10 mouse cellular contexts compared by ENCODE assay signal in genomic region chr19:10598188-10598587, GRCm38 (mm10). TPM values are rescaled to one million over a fixed set of nuclear protein-coding genes. Genes with fewer than 3 reads are reported as not detected.
DNase-seq lines count a peak whose midpoint lies in the region; ATAC-seq and TF ChIP-seq lines count a peak whose summit lies in the region.
"Had no signal": no experiment of that assay in that cellular context is flagged by ENCODE, and none has a peak within 500 bp of the region (broad histone marks: within the 10 kb centered on the region; RNA-seq: fewer than 3 reads in every experiment).

No protein-coding gene starts in this region.

- ATAC-seq in kidney, embryonic 16.5 days (ENCODE audit: low FRiP score, low TSS enrichment): no peak
- no peak for ATAC-seq in liver, embryonic 14.5 days (ENCODE audit: insufficient read depth)
- ATAC-seq in midbrain, embryonic 15.5 days (replicated peaks): no peak

- no peak for TF ChIP-seq POLR2A in kidney, adult 2 months (IDR thresholded peaks at IDR 0.05; ENCODE audit: low read depth, low read length)
- TF ChIP-seq POLR2A in CH12.LX (IDR thresholded peaks at IDR 0.05; ENCODE audit: low read depth, low read length): no peak

- H3K79me2 ChIP-seq in CH12.LX (replicated peaks; ENCODE audit: control insufficient read depth, extremely low read depth, insufficient read depth, poor library complexity, severe bottlenecking): no peaks in the 10 kb centered on the region

- no peak overlapping the region for H3K4me2 ChIP-seq in kidney, embryonic 16.5 days (replicated peaks; ENCODE audit: low read depth, low read length)
- H3K4me2 ChIP-seq in CH12.LX (ENCODE audit: insufficient read depth, low read depth, poor library complexity, severe bottlenecking): no peak overlapping the region
- no peak overlapping the region for H3K4me2 ChIP-seq in liver, embryonic 14.5 days (ENCODE audit: low read depth)
- H3K4me2 ChIP-seq in midbrain, embryonic 15.5 days: no peak overlapping the region

- no peak overlapping the region for H3K4me3 ChIP-seq in kidney, adult 2 months (ENCODE audit: insufficient read depth, low read depth, low read length)
- no peak overlapping the region for H3K4me3 ChIP-seq in kidney, embryonic 16.5 days (ENCODE audit: low read length)
- H3K4me3 ChIP-seq in CH12.LX (replicated peaks in 1 of 3; ENCODE audit: low read depth in 2 of 3, low read length in 2 of 3, poor library complexity in 1 of 3): no peak overlapping the region
- H3K4me3 ChIP-seq in liver, embryonic 14.5 days (ENCODE audit: insufficient read depth in 1 of 2, low read depth in 2 of 2, low read length in 2 of 2): no peak overlapping the region
- no peak overlapping the region for H3K4me3 ChIP-seq in midbrain, embryonic 15.5 days

- WGBS in kidney, adult 2 months: 35% methylated on average over 3 of the region's 3 CpGs
- WGBS in kidney, embryonic 16.5 days: 42% methylated on average over 3 of the region's 3 CpGs
- WGBS in liver, embryonic 14.5 days (ENCODE audit: insufficient replicate concordance): 23% methylated on average over 3 of the region's 3 CpGs
- 49% methylated on average over 3 of the region's 3 CpGs for WGBS in midbrain, embryonic 15.5 days

- no peaks in the 10 kb centered on the region for H3K9me3 ChIP-seq in kidney, embryonic 16.5 days (ENCODE audit: low read length)
- H3K9me3 ChIP-seq in CH12.LX (replicated peaks; ENCODE audit: low read length): no peaks in the 10 kb centered on the region
- H3K9me3 ChIP-seq in liver, embryonic 14.5 days (ENCODE audit: control insufficient read depth, low read length): no peaks in the 10 kb centered on the region
- H3K9me3 ChIP-seq in midbrain, embryonic 15.5 days: no peaks in the 10 kb centered on the region

- no peak overlapping the region for H3K27ac ChIP-seq in kidney, adult 2 months (ENCODE audit: insufficient read depth, low read depth, low read length)
- H3K27ac ChIP-seq in kidney, embryonic 16.5 days (ENCODE audit: low read length): no peak overlapping the region
- H3K27ac ChIP-seq in CH12.LX (ENCODE audit: insufficient read depth, low read depth): no peak overlapping the region
- H3K27ac ChIP-seq in liver, embryonic 14.5 days: no peak overlapping the region
- no peak overlapping the region for H3K27ac ChIP-seq in midbrain, embryonic 15.5 days

- peak; percentile 48 for TF ChIP-seq CTCF in kidney, adult 2 months (conservative IDR thresholded peaks at IDR 0.05; ENCODE audit: insufficient read depth, insufficient read length, low read depth, low read length)
- peak in 1 of 2 experiments; percentile 67; a peak in 3 of 4 replicates for TF ChIP-seq CTCF in CH12.LX (conservative IDR thresholded peaks at IDR 0.05 in 1 of 2, IDR thresholded peaks at IDR 0.05 in 1 of 2; ENCODE audit: low read depth in 2 of 2, low read length in 2 of 2)
- peak; percentile 59 for TF ChIP-seq CTCF in liver, embryonic 14.5 days (IDR thresholded peaks at IDR 0.05; ENCODE audit: low read depth)

- H3K9ac ChIP-seq in kidney, embryonic 16.5 days (replicated peaks; ENCODE audit: low read length): no peak overlapping the region
- no peak overlapping the region for H3K9ac ChIP-seq in CH12.LX (ENCODE audit: insufficient read depth, low read depth)
- H3K9ac ChIP-seq in liver, embryonic 14.5 days (replicated peaks): no peak overlapping the region
- H3K9ac ChIP-seq in midbrain, embryonic 15.5 days: no peak overlapping the region

- TF ChIP-seq RAD21 in CH12.LX (IDR thresholded peaks at IDR 0.05; ENCODE audit: low read depth, low read length): peak; percentile 58

- H3K27me3 ChIP-seq in kidney, adult 2 months (replicated peaks; ENCODE audit: control insufficient read depth, insufficient read depth, low read length): no peaks in the 10 kb centered on the region
- H3K27me3 ChIP-seq in kidney, embryonic 16.5 days (ENCODE audit: insufficient read depth, low read length): no peaks in the 10 kb centered on the region
- no peaks in the 10 kb centered on the region for H3K27me3 ChIP-seq in CH12.LX (replicated peaks)
- H3K27me3 ChIP-seq in liver, embryonic 14.5 days (ENCODE audit: control insufficient read depth, insufficient read depth, low read length): no peaks in the 10 kb centered on the region
- no peaks in the 10 kb centered on the region for H3K27me3 ChIP-seq in midbrain, embryonic 15.5 days (replicated peaks)

- no peak for TF ChIP-seq EP300 in CH12.LX (IDR thresholded peaks at IDR 0.05; ENCODE audit: low read length)
- no peak for TF ChIP-seq EP300 in liver, embryonic 14.5 days (IDR thresholded peaks at IDR 0.05; ENCODE audit: low read depth)

- dilution Hi-C loops in CH12.LX (cut with MboI; ENCODE audit: extremely low pct_ligation_motif_present, extremely low pct_unique_long_range_greater_than_20kb, low sequenced_read_pairs): no loop called here

- DNase-seq in kidney, adult 2 months: peak; percentile 34
- DNase-seq in 3T3-L1 (ENCODE audit: low read depth, low spot score) (peak; percentile 48), CH12.LX (ENCODE audit: extremely low read depth) (peak; percentile 67)
- no peak for DNase-seq in liver, embryonic 14.5 days (ENCODE audit: low read depth in 3 of 3, low spot score in 3 of 3)
- DNase-seq in gastrocnemius, postnatal 25 days: no peak
- DNase-seq in urinary bladder, postnatal 25 days (ENCODE audit: low spot score): no peak
- DNase-seq: heart, postnatal 36 days had no signal

- H3K36me3 ChIP-seq in kidney, adult 2 months (ENCODE audit: control insufficient read depth, insufficient read depth, low read length): no peaks in the 10 kb centered on the region; the same call in 1 of the 2 replicates
- H3K36me3 ChIP-seq in kidney, embryonic 16.5 days (ENCODE audit: insufficient read depth, low read length): peaks cover 31% of the 10 kb centered on the region
- peaks cover 48 to 77% of the 10 kb centered on the region in 2 experiments for H3K36me3 ChIP-seq in CH12.LX (replicated peaks in 1 of 2; ENCODE audit: control insufficient read depth in 1 of 2, insufficient read depth in 1 of 2, low read length in 1 of 2)
- H3K36me3 ChIP-seq in liver, embryonic 14.5 days (replicated peaks; ENCODE audit: control insufficient read depth, insufficient read depth, low read depth): no peaks in the 10 kb centered on the region; the same call in 1 of the 2 replicates
- 0 out of 2 replicates have a peak, but pooled peaks cover 6% of the 10 kb centered on the region for H3K36me3 ChIP-seq in midbrain, embryonic 15.5 days (replicated peaks)

- H3K4me1 ChIP-seq in kidney, adult 2 months (ENCODE audit: control insufficient read depth, insufficient read depth, low read length): 0 out of 2 replicates have a peak, but pooled peaks cover 5% of the 10 kb centered on the region
- H3K4me1 ChIP-seq in kidney, embryonic 16.5 days (ENCODE audit: insufficient read depth, low read length): peaks cover 8% of the 10 kb centered on the region
- peaks cover 7 to 42% of the 10 kb centered on the region in 2 experiments for H3K4me1 ChIP-seq in CH12.LX (ENCODE audit: control insufficient read depth in 1 of 2, insufficient read depth in 2 of 2)
- H3K4me1 ChIP-seq in liver, embryonic 14.5 days (replicated peaks; ENCODE audit: control insufficient read depth in 2 of 2, insufficient read depth in 2 of 2, low read length in 1 of 2): peaks cover 4 to 8% of the 10 kb centered on the region in 2 experiments
- H3K4me1 ChIP-seq in midbrain, embryonic 15.5 days: peaks cover 10% of the 10 kb centered on the region

- in situ Hi-C loops in CH12.LX (cut with MboI; ENCODE audit: low pct_ligation_motif_present, low pct_unique_long_range_greater_than_20kb, low sequenced_read_pairs): no loop called here

RNA-seq across cellular contexts. Expression of gene Ddb1, which starts 6.9 kb away (rescaled TPM):
- 123 and 127 TPM in 2 replicates for polyA plus RNA-seq in kidney, adult 2 months (2012; rRNA removed)
- 425 and 430 TPM in 2 replicates for polyA plus RNA-seq in kidney, embryonic 16.5 days (2015; fragmentation: Nextera tagmentation; extraction: Ambion mirVana)
- 319 and 365 TPM in 2 replicates for total RNA-seq in CH12.LX (2012; rRNA removed)
- total RNA-seq in CH12.LX (2014; rRNA removed): 299 and 311 TPM in 2 replicates
- polyA plus RNA-seq in CH12.LX (2012; ENCODE audit: insufficient read length, low read depth): 406 and 451 TPM in 2 replicates
- 66.8 and 91.2 TPM in 2 replicates for polyA plus RNA-seq in liver, embryonic 14.5 days (2012; rRNA removed)
- 133 and 147 TPM in 2 replicates for polyA plus RNA-seq in liver, embryonic 14.5 days (2014; fragmentation: Nextera tagmentation; extraction: Ambion mirVana)
- total RNA-seq in gastrocnemius, postnatal 25 days (2021): 100 to 1,000 TPM; 114 to 129 TPM
- 252 and 255 TPM in 2 replicates for polyA plus RNA-seq in midbrain, embryonic 15.5 days (2015; fragmentation: Nextera tagmentation; extraction: Ambion mirVana)

RNA-seq across cellular contexts. Expression of gene Tkfc, which starts 7.3 kb away (rescaled TPM):
- 308 and 311 TPM in 2 replicates for polyA plus RNA-seq in kidney, adult 2 months (2012; rRNA removed)
- polyA plus RNA-seq in kidney, embryonic 16.5 days (2015; fragmentation: Nextera tagmentation; extraction: Ambion mirVana): 54.9 and 56.2 TPM in 2 replicates
- total RNA-seq in CH12.LX (2012; rRNA removed) (10.0 and 11.0 TPM in 2 replicates), CH12.LX (2014; rRNA removed) (2.4 TPM in 2 replicates)
- 14.9 and 15.0 TPM in 2 replicates for polyA plus RNA-seq in CH12.LX (2012; ENCODE audit: insufficient read length, low read depth)
- 11.7 and 13.9 TPM in 2 replicates for polyA plus RNA-seq in liver, embryonic 14.5 days (2012; rRNA removed)
- 15.1 and 15.6 TPM in 2 replicates for polyA plus RNA-seq in liver, embryonic 14.5 days (2014; fragmentation: Nextera tagmentation; extraction: Ambion mirVana)
- total RNA-seq in gastrocnemius, postnatal 25 days (2021): 1 to 10 TPM; 4.2 to 5.1 TPM
- polyA plus RNA-seq in midbrain, embryonic 15.5 days (2015; fragmentation: Nextera tagmentation; extraction: Ambion mirVana): 26.0 and 29.6 TPM in 2 replicates

RNA-seq across cellular contexts. Expression of gene Tmem138, which starts 21.0 kb away (rescaled TPM):
- polyA plus RNA-seq in kidney, adult 2 months (2012; rRNA removed): 11.7 and 12.7 TPM in 2 replicates
- polyA plus RNA-seq in kidney, embryonic 16.5 days (2015; fragmentation: Nextera tagmentation; extraction: Ambion mirVana): 46.6 and 48.8 TPM in 2 replicates
- total RNA-seq in CH12.LX (2012; rRNA removed) (14.7 and 15.9 TPM in 2 replicates), CH12.LX (2014; rRNA removed) (14.0 and 14.1 TPM in 2 replicates)
- polyA plus RNA-seq in CH12.LX (2012; ENCODE audit: insufficient read length, low read depth): 25.8 and 30.9 TPM in 2 replicates
- polyA plus RNA-seq in liver, embryonic 14.5 days (2012; rRNA removed): 7.5 and 8.3 TPM in 2 replicates
- polyA plus RNA-seq in liver, embryonic 14.5 days (2014; fragmentation: Nextera tagmentation; extraction: Ambion mirVana): 11.5 and 12.6 TPM in 2 replicates
- 1 to 10 TPM; 1.3 to 1.4 TPM for total RNA-seq in gastrocnemius, postnatal 25 days (2021)
- polyA plus RNA-seq in midbrain, embryonic 15.5 days (2015; fragmentation: Nextera tagmentation; extraction: Ambion mirVana): 38.8 and 43.6 TPM in 2 replicates

RNA-seq across cellular contexts. Expression of gene Cyb561a3, which starts 21.2 kb away (rescaled TPM):
- polyA plus RNA-seq in kidney, adult 2 months (2012; rRNA removed): 40.7 and 44.1 TPM in 2 replicates
- polyA plus RNA-seq in kidney, embryonic 16.5 days (2015; fragmentation: Nextera tagmentation; extraction: Ambion mirVana): 20.0 and 21.6 TPM in 2 replicates
- total RNA-seq in CH12.LX (2012; rRNA removed) (137 and 161 TPM in 2 replicates), CH12.LX (2014; rRNA removed) (180 and 211 TPM in 2 replicates)
- polyA plus RNA-seq in CH12.LX (2012; ENCODE audit: insufficient read length, low read depth): 301 and 327 TPM in 2 replicates
- polyA plus RNA-seq in liver, embryonic 14.5 days (2012; rRNA removed): 9.5 and 11.8 TPM in 2 replicates
- 11.0 and 12.9 TPM in 2 replicates for polyA plus RNA-seq in liver, embryonic 14.5 days (2014; fragmentation: Nextera tagmentation; extraction: Ambion mirVana)
- 1 to 10 TPM; 4.5 to 6.2 TPM for total RNA-seq in gastrocnemius, postnatal 25 days (2021)
- 24.1 and 25.0 TPM in 2 replicates for polyA plus RNA-seq in midbrain, embryonic 15.5 days (2015; fragmentation: Nextera tagmentation; extraction: Ambion mirVana)

RNA-seq across cellular contexts. Expression of gene Vwce, which starts 35.8 kb away (rescaled TPM):
- 15.3 and 17.3 TPM in 2 replicates for polyA plus RNA-seq in kidney, adult 2 months (2012; rRNA removed)
- polyA plus RNA-seq in kidney, embryonic 16.5 days (2015; fragmentation: Nextera tagmentation; extraction: Ambion mirVana): 2.9 and 3.9 TPM in 2 replicates
- total RNA-seq in CH12.LX (2012; rRNA removed) (0.13 and 0.21 TPM in 2 replicates), CH12.LX (2014; rRNA removed) (0.04 TPM in 1 of 2 replicates, not detected in the other)
- polyA plus RNA-seq in CH12.LX (2012; ENCODE audit: insufficient read length, low read depth): 1.0 and 1.3 TPM in 2 replicates
- 6.7 and 8.5 TPM in 2 replicates for polyA plus RNA-seq in liver, embryonic 14.5 days (2012; rRNA removed)
- polyA plus RNA-seq in liver, embryonic 14.5 days (2014; fragmentation: Nextera tagmentation; extraction: Ambion mirVana): 5.4 and 7.4 TPM in 2 replicates
- total RNA-seq in gastrocnemius, postnatal 25 days (2021): under 1 TPM in 1 of 2 experiments, not detected in 1; 0.08 TPM
- 1.0 and 1.6 TPM in 2 replicates for polyA plus RNA-seq in midbrain, embryonic 15.5 days (2015; fragmentation: Nextera tagmentation; extraction: Ambion mirVana)
- total RNA-seq: gastrocnemius, adult 18-20 months; heart, postnatal 36 days had no signal

Comparison
In these comparisons a context has a peak if more than half of its experiments do, and no peak if none do; other contexts are left out.
1. DNase-seq: peak in kidney, adult 2 months (single experiment), 3T3-L1 (single experiment) and CH12.LX (single experiment); none in liver, embryonic 14.5 days (0 of 3), gastrocnemius, postnatal 25 days (single experiment) and urinary bladder, postnatal 25 days (single experiment).